Mouse (Mus musculus) thymus, postnatal 36 days (tissue): Measurements from ENCODE around the gene Acox2.

Experiments used
- DNase-seq, 2 experiments: peaks; one replicate each; pipeline ENCODE4 v3.0.0; 2022; ENCODE audit warnings: mixed read lengths in 2 of 2

The Acox2 gene

DNA sequence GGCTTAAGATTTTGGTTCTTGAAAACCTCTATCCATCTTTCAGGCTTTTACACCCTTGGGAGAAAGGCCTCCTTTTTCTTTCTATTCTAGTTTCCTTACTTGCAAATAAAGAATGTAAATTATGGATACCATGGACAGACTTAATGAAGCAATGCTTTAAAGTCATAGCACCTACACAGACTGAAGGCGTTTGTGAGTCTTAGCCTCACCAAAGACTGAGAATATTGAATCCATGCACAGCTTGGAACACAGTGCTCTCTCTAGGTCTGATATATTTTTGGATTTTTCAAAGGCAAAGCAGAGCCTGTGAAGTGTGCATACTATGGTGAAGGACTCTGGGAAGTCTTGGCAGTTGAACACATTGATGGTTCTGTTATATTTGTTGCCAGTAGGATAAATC lies 9.9 kb downstream of the Acox2 start:
- DNase-seq, result no peak

DNA sequence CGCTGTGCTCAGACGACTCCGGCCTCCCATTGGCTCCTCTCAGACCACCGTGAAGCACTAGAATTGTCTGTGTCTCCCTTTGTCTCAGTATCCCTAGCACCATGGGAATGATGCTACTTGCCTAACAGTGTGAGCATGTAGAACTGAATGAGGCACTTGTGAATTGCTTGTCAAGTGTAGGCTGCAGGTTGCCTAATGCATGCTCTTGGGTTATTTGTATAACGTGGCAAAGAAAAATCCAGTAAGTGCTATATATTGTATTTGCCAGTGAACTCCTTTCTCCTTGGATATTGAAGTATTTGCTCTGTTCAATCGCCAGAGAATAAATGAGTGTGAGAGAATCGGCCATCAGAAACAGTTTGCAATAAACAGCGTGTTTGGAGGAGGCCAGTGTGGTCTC lies 12.3 kb downstream of the Acox2 start:
- DNase-seq, result no peak

DNA sequence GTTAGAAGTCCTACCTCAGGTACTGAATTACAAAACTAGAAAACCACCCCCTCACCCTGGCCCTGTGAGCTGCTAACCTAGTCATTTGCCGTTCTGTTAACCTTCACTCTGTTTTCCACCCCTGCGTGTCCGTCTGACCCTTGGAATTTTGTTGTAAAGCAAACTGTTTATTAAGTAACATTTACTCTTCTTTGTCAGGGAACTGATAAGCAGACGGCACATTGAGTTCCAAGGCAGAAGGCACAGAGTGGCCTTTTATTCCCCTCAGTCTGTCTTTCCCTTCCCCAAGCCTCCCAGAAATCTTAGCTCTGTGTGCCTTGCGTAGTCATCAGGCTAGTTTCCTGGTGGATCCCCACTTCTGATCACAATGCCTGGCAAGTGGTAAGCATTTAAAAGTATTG lies 14.9 kb downstream of the Acox2 start:
- DNase-seq, result no peak

DNA sequence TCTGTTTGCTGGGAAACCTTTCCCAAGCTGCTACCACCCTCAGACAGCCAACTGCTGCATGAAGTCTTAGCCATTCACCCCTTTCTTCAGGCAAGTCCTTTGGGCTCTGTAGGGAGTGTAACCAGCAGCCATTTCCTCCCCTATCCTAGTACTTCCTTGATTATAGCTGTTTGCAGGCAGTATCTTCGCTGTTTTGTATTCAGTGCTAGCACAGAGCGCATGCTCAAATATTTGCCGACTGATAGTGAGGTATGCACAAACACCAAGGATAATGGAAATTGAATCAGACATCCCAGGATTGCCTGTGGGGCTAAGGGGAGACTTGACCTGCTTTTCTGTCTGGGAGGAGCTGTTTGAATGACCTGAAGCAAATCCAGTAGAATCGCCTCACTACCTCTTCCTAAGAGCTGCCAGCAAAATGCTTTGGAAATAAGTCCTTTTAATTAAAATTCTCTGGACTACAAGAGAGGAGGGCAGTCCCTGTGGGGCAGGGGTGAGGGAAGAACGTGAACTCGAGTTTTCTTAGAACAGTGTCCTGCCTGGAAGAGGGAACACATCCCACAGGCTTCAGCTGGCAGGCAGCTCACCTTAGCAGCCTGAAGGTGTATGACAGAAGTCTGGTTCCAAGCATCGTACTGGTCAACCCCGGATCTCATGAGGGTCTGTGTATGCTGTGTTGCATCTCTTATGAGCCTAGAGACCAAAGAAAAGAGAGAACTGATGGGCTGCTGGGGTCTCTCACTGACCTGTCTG lies 15.8 kb downstream of the Acox2 start:
- no peak for DNase-seq

DNA sequence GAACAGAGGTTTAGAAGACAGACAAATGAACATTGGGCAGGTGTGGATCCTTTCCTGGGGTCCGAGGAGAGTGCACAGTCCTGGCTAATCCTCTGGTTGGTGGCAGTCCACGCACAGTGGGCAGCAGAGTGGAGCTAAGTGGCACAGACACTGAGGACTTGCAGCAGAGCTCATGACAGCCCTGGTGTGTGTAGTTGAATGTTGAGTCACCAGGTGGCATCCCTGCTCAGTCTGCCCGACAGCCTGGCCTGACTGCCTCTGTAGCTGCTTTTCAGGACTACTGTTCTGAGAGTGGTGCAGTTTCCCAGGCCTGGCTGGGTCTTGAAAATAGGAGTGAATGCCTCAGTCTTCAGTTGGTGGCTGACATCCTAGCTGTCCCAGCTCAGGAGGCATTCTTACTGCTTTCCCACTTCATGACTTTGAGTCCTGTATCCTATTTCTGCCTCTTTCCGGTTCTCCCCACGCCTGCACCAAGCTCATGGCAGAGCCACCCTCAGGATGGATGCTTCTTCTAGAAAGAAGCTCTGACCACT lies 16.7 kb downstream of the Acox2 start:
- no peak for DNase-seq

DNA sequence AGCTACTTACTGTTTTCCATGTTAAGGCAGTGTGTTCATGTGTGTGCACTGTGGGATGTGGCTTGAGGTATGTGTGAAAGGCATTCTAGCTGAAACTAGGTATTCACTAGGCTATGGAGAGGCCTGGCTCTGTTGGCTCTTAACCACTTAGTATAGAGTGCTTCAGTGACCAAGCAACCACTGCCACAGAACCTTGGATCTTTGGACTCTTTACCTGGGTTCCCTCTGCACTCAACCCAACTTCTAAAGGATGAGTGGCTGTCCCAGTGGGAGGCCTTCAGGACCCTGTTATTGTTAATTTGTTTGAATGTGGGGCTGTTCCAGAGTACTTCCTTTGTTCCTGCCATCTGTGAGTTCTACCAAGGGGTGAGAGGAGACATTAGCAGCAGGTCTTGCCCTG lies 17.3 kb downstream of the Acox2 start:
- no peak for DNase-seq

DNA sequence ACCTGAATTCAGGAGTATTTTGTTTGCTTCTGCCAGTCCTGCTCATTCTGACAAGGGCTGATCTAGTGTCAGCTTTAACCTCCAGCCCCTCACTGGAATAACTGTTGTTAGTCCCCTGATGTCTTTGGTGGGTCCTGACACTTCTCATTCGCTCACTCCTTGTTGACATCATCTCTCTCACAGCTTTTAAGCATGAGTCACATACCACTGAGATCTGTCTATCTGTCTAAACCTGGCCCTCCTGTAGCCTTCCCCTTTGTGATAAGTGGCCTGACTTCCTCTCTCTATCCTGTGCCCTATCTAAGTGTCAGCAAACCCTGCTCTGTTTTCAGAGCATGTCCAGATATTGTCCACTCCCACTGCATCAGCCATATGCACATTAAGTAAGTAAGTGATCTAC lies 25.9 kb downstream of the Acox2 start:
- no peak for DNase-seq

DNA sequence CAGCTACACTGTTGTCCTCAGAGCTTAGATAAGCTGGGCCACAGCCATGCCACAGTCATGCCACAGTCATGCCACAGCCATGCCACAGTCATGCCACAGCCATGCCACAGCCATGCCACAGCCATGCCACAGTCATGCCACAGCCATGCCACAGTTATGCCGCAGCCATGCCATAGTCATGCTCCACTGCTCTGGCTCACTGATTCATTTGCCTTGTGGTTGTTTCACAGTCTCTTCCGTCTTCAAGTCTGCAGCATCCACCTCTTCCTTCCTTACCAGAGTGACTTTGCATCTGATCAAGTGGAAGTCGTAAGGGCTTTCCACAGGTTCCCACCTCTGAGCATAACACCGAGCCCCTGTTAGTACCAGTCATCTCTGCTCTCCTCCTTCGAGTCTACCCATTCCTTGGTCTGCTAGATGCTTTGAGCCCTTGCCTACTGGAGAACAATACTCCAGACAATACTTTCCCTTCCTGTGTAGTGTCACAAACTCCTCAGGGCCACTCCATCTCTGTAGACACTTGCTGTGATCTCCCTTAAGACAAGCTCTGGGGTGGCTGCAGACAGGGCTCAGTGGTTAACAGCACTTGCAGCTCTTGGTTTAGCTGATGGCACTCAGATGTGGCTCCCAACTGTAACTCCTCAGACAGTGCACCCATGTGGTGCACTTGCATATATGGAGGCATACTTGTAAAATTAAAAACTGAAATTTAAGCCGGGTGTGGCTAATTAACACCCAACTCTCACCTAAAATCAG lies 26.8 kb downstream of the Acox2 start:
- DNase-seq, result no peak

DNA sequence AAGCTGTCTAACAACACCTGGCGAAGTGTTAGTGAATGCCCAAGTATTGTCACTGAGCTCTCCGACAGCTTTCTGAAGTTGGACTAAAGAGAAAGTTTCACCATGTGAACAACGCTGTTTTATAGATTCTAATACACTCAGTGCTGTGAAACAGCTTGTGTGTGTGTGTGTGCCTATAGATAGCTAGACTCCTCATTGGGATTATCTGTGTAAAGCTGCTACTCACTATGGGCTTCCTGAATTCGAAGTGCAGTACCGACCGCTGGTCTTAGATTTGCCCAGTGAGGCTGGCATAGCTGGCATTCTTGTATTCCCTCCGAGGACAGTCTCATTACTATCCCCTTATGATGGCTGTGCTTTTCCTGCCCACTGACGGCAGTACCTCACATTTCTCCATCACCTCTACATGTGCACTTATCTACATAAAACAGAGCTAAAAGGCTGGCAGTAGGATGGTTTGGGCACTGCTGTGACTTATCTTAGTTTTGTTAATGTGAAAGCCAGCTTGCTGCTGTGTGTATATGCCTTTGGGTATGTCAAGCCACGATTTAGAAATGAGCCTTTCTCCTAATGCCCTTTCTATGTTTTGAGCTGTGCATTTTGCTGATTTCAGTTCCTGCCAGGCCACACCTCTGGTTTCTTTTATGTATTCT lies 29.7 kb downstream of the Acox2 start:
- DNase-seq, result no peak

DNA sequence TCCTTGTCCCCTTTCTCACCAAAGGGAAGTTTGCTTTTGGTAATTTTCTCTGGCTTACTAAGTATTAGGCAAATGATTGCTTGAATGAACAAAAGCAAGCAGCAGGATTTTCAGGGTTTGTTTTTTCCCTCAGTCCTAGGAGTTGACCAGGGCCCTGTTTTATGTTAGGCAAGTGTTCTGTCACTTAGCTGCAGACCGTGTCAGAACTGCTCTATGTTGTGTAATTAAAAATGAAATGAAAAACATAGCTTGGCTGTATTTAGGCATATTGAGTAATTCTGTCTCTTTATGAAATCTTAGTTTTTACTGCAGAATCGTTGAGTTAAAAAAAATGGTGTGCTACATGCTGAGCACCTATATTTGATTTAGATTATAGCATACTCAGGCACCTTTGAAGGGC lies 34.3 kb downstream of the Acox2 start:
- DNase-seq, result no peak

DNA sequence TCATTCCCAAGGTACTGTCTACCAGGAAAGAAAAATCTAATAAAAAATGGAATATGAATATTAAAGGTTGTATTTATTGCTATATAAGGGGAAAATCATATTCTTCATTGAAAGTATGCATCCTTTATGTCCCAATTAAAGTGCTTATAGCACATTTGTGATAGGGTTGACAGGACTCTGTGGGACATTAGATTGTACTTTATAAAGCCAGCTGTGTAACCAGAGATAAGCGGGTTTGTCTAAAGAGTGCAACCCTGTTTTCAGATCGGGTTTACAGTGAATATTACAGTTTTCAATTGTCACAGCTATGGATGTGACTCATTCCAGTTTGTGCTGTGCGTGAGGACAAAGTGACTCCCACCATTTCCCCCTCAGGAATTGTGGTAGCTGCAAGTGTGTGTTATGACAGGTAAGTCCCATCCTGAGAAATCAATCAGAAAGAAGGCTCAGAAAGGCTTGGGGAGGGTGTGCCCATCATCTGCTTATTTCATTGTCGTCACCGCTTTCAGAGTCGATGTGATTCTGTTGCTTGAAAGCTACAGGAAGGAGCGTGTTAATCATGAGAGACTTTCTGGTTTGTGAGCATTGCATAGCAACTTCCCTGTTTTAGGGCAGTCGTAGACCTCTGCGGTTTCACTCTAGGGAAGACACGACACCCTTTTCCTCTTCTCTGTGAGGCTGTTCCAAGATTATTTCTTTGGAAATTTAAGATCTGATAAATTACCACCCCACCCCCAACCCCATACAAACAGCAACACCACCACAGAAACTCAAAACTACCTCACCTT lies 35.5 kb downstream of the Acox2 start:
- no peak for DNase-seq

DNA sequence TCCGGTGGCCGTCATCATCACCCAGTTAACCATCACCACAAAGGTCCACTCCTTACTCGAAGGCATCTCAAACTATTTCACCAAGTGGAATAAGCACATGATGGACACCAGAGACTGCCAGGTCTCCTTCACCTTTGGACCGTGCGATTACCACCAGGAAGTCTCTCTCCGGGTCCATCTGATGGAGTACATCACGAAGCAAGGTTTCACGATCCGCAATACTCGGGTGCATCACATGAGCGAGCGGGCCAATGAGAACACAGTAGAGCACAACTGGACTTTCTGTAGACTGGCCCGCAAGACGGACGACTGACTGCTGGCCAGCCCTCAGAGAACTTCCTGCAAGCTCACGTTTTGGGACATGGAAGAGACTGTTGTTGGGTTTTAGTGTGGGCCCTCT lies 36.6 kb downstream of the Acox2 start:
- no peak for DNase-seq

DNA sequence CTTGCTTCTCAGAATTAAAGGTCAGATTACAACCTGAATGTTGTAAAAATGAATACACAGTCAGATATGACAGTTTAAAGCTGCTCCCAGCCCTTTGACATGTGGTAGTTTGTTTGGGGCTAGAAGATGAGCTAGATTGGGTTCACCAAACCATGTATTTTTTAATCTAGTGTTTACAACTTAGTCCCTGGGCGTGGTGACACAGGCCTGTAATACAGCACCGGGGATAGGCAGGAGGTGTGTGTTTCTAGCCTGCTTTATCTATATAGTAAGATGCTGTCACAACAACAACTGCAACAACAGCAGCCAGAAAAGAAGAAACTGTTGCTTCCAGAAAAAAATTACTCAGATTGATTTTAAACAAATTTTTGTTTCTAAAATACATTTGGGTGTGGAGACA lies 38.2 kb downstream of the Acox2 start:
- no peak for DNase-seq

DNA sequence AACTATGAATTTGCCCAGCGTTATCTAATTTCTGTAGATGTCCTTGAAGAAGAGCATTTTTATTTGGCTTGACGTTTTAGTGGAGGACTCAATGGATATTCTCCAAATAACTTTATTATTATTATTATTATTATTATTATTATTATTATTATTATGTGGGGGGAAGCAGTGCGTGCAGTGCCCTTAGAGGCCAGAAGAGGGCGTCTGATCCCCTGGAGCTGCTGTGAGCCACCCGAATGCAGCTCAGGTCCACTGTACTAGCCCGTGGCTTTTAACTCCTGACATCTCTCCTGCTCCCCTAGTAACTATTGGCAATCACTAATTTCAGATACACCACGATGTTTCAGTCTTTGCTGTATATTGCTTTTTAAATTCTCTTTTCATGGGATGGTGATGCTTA lies 38.8 kb downstream of the Acox2 start:
- DNase-seq, result no peak

DNA sequence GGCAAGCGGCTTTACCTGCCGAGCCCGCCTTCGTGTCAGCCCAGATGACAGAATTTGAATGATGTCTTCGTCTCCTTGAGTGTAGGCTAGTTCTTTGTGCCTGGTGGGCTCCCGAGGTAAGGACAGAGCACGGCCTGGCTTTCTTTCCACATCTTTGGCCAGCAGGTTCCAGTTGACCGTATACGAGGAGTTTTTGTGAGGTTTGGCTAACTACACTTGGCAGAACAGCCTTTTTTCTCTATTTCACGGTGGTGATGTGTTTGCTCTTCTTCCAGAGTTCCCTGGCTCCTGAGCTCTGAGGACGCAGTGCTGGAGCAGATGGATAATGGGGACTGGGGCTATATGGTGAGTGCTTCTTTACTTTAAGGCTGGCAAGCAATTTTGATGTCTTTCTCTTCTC lies 39.3 kb downstream of the Acox2 start:
- no peak for DNase-seq

DNA sequence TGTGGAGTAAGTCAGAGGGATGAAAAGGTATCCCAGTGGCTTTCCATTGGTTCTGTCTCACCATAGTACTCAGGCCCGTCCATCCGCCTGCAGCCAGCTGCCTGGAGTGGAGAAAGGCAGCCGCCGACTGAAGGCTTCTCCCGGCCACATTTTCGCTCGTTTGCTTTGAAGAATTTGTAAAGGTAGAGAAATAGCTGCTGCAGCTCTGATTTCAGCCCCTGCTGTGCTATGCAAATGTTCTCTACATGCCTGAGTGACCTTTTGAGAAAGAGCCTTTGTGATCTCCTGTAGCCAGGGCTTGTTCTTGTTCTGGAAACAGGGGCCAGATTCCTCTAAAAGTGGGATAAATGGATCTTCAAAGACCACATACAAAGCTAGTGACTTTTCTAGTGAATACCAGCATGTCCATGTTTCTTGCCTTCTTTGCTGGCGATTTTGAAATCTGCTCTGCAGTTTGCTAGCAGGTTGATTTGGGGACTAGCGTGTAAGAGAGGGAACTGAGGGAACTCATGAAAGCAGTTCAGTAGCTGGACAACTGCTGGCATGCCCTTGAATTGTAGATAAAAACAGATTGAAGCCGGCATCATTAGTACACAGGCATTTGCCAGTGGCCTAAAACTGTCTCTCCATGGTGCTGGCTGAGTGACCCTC lies 40.3 kb downstream of the Acox2 start:
- DNase-seq, result no peak

DNA sequence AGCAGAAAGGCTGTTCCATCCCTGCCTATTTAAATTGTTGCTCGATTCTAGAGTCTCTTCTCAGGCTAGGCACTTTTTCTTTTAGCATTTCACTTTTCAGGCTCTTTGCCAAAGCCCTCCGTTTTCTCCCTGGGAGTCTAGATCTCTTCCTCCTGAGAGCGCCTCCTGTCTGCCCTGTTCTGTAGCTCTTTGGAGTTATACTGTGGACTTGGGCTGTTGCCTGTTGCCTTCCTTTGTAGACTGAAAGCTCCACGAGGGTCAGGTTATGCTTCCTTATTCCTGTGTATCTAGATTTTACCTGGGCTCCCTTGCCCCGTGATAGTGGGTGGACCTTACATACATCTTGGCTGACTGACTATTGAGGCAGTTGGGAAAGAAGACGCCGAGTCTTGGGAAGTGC lies 40.9 kb downstream of the Acox2 start:
- DNase-seq, result no peak

DNA sequence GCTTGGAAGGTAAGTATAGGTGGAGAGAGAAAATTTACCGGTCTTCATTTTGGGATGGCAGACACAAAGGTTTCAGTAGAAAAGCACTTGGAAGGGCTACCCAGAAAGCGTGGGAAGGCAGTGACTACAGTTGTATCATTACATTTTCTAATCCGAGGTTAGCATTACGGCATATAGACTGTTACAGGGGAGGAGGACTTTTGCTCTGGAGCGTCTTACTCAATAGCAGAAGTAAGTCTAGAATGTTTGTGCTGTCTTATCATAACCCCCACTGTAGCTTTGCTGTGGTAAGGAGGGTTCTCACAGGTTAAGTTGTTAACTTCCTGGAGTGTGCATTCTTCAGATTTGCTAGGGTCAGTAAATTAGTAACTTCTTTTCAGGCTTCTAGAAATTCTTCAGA lies 43.1 kb downstream of the Acox2 start:
- DNase-seq, result no peak

DNA sequence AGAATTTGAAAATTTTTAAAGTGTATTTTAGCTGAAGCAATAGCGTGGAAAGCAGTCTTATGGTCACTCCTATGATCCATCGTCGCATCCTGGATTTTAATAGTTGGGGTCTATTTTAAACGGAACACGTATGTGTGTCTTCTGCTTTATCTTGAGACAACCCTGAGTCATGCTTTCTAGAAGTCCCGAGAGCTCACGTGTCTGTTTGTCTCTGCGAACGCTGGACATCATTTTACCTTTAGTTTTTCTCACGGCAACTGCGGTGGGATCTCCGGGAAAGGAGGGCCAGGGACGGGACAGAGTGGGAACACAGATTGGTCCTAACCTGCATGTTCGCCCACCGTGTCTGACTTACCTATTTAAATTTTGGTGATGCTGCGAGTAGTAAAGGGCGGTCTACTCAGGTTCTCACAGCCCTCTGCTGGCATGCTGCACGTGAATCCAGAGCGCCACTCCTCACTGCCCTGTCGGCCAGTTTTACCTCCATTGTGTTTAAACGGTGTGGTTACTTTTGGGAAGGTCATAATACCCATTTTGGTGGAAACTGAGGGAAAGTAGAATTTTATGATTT lies 43.9 kb downstream of the Acox2 start:
- DNase-seq, result no peak

DNA sequence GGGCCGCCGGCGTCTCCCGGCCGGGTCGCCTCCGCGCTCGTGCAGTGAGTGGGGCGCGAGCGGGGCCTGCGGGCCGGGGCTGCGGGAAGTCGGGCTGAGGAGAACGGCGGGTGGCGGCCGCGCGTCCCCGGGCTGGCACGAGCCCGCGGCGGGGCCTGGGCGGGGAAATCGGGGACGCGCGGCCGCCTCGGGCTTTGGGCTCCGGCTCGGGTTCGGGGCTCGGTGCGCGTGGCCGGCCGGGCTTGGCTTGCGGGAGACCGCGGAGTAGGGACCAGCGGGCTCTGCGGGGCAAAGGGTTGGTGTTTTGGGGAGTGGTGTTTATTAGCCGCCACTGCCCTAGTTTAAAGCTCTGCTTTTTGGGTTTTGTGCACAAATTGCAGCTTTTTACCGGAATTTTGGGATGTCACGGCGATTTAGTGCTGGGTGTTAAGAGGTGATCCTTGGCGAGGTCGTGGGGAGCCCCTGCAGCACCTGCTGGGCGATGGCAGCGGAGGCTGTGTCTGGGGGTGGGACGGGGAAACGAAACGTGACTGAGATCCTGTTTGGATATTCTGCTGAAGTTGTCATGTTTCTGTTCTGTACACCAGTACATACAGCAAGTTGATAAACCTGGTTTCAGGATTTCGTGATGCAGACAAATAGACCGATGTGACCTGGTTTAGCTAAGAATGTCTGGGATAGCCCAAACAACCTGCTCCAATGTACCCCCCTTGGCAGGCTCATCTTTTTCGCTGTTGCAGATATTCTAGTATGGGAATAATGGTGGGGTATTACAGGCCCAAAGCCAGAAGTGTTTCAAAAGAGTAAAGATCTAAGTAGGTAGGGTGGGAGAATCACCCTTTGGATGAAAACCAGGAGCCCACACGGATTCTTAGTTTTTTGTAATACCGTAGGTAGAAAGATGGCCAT lies 44.6 kb downstream of the Acox2 start:
- DNase-seq, result peak; percentile 41 to 51

DNA sequence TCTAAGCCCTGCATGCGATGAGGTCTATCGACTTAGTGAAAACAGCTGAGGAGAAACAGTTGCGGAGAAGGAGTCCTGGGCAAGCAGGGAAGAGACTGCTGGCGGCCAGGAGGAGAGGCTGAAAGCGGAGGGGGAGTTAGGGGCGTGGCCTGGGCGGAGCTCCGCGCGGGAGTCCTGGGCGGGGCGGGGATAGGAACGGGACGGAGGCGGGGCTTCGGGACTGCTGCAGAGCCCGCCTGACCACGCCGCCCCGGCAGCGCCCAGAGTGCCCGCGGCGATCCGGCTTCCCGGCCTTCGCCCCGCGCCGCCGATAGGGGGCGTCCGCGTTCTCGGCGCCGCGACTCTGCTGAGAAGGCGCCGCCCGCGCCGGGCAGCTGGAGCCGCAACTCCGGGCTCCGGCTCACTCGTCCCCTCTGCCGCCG lies 45.3 kb downstream of the Acox2 start, which contains the start of gene Kctd6:
Gene Kctd6, plus strand, starts transcription at position 338 of the 422 bp plus-strand sequence.
- peak; percentile 98 to 100 for DNase-seq
